Mouse (Mus musculus) cerebellum, adult 8-10 months (tissue): ENCODE measurements around the gene Slc22a29.
"Not testable (repeated sequence)": the region's sequence is repeated elsewhere in the genome, so short reads cannot be mapped to it uniquely, and the experiment has no call there.

Source experiments
- DNase-seq: peaks from one replicate; pipeline ENCODE4 v3.0.0; 2022

Gene Slc22a29

DNA sequence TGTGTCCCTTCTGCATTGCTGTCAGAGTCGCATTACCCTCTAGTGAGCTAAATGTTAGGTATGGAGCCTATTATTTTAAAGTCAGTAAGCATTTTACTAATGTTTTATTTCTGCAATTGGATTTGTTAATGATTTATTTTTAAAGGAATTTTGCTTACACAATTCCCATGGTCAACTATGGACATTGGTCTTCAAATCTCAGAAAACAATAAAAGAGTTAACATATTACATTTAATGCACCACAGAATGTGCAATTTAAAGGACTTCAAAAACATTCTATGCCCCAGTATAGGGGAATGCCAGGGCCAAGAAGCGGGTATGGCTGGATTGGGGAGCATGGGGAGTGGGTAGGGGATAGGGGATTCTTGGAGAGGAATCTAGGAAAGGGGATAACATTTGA lies at the start of gene Slc22a29:
Gene Slc22a29, minus strand, starts transcription at position 101 of the 400 bp plus-strand sequence.
- no peak for DNase-seq

DNA sequence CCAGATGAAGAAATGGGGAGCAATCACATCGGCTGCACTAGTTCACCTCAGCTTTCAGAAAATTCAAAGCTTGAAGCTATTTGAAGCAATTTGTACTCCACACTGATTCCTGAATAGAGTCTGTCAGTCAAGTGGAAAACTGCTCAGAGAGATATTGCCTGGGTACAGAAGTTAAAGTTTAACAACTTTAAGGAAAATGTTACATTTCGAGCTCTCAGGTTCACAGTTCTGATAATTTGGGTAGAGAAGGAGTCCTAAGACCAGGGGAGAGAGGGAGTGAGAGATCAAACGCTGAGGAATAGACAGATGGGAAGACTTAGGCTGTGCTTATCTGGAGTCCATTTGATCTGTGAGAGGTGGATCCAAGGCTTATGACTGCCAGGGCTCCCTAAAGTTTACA lies 46.6 kb upstream of the Slc22a29 start:
- no peak for DNase-seq

DNA sequence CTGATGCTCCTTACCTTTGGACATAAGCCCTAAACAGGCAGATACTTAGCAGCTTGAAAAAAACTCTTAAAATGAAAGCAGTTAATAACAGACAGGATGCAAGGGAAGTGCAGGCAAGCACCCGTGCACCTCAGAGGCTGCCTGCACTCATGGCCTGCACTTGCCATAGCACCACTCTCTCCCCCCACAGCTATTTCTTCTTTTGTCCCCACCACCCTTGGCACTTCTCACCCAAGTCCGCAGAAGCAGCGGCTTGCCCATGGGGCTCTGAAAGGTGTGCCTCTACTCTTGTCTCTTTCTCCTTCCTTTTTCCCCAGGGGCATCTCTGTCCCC lies 34.0 kb upstream of the Slc22a29 start:
- DNase-seq, result peak; percentile 0

DNA sequence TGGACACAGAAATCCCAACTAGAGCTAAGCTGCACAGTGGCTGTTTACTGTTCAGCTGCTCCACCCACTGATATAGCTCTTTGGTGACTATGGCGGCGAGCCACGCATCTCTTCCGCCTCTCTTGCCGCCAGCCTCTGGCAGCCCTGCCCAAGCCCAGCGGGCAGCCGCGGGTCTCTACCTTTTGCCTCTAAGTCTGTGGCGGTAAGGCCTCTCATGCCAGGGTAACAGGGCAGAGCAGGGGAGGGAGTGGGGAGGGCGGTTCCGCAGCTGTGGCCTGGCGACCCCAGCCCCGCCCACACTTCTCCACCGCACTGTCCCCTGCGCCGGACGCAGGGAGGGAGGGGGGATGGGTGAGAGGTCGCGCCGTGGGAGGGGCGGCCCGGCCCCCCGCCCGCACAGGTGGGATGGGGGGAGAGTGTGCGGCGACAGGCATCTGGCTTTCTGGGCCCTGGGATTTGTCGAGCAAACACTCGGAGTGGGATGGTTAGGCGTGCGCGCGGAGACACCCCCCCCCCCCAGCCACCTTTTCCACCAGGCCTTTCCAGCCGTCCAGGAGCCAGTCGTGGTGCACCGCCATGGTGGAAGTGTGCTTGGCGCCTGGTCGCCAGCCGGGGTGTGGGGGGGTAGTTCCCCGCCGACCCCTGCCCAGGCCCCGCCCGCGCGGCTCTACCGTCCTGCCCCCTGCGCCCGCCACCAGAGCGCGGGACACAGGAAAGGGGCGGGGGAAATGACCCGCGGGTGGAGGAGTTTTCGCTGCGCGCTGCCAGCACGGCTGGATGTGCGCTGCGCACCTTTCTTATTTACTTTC lies 33.4 kb upstream of the Slc22a29 start:
- peak; percentile 11 for DNase-seq

DNA sequence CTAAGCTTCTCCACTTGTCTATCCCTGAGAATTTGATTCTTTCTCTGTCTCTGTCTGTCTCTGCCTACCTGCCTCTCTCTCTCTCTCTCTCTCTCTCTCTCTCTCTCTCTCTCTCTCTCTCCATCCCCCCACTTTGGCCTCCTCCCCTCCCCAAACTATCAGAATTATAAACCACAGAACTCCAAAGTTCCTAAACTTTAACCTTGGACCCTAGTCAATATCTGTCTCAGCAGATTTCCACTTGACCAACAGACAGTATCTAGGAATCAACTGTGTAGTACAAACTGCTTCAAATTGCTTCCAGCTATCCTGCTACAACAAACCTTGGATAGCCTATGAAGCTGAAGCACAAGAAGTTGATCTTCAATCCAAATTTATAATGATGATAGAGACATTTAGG lies 10.2 kb upstream of the Slc22a29 start:
- no peak for DNase-seq

DNA sequence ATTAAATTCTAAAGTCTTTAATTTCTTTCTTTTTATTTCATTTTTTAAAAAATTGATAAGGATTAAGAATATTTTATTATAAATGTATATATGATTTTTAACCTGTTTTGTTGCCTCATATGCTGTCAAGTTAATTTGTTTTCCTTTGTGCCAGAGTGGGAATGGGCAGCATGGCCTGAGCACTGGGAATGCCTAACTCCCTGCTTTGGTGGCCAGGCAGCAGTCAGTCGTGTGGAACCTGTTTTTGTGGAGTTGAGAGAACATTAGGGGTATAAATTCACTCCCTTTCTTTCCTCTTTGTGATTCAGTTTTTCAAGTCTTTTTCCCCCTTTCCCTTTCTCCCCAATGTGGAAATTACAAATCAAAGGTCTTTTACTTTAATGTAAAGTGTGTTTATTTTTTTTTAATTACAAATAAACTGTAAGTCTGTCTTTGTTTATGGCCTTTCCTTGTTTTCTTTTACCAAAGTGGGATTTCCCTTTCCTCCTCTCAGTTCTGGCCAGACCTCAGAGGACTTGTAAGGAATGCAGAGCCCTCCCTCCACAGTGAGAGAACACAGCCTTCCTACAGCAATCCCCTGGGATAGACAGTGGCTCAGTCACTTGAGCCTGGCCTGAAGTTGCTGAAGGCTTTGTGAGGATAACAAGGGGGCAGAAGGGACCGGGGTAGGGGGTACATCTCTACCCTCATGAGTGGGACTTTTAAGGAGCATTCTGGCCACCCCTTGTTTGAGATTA lies 69.7 kb downstream of the Slc22a29 start:
- no peak for DNase-seq

DNA sequence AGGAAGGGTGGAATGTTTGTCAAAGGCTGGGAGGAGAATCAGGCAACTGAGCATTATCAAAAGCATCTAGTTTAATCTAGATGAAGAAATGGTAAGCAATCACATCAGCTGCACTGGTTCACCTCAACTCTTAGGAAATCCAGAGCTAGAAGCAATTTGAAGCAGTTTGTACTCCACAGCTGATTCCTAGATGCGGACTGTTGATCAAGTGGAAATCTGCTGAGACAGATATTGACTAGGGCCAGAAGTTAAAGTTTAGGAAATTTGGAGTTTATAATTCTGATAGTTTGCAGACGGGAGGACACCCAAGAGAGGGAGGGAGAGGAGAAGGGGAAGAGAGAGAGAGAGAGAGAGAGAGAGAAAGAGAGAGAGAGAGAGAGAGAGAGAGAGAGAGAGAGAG lies 76.0 kb downstream of the Slc22a29 start:
- not testable (repeated sequence) for DNase-seq

DNA sequence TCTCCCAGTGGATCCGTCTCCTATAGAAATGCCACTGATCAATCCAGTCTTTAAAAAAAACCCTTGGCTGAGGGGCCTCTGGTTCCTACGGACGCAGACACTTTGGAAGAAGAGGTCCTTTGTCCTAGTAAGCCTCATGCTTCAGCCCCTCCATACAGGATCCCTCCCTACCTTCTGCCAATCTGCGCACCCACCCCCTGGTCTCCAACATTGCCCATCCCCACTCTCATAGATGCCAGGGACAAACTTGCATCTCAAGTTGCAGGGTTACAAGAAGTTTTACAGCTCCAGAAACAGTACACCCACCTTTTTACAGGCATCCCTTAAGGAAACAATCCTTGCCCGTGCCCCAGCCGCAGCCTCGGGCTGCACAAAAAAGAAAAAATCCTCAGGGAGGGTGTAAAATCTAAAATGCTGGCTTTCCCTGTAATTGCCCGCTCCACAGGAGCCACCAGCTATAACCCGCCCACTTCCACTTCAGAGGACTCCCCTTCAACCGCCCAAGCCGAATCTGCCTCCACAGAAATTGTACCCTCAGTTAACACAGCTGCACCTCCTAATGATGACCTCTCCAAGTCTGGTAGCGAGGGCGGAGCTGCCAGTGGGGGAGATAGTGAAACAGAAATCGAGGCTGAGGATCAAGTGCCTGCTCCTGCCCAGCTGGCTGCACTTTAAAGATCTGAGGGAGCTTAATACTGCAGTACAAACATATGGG lies 84.4 kb downstream of the Slc22a29 start:
- not testable (repeated sequence) for DNase-seq

DNA sequence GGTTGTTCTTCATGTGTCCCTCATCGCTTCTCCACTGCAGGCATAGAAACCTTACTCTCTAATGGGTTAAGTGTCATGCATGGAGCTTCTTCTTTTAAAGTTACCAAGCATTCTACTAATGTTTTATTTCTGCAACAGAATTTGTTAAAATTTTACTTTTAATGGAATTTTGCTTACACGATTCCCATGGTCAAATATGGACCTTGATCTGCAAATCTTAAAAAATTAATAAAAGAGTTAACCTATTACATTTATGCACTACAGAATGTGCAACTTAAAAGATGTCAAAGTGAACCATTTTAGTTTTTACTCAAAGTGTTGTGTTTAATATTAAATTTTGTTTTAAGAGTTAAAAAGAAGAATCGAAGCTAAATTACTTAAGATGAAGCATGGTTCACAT lies 86.8 kb downstream of the Slc22a29 start, which contains the start of gene Slc22a28:
Gene Slc22a28, minus strand, starts transcription at position 102 of the 400 bp plus-strand sequence.
- not testable (repeated sequence) for DNase-seq
